Mouse (Mus musculus): Measurements from ENCODE around the gene Golgb1.

The Golgb1 gene

GRCm38 (mm10) chr16:36918505-36918904 is 43.6 kb downstream of the Golgb1 start:
- no peak for DNase-seq (ENCODE audit: low read depth, low spot score)

GRCm38 (mm10) chr16:36920410-36920809 is 45.5 kb downstream of the Golgb1 start:
- DNase-seq (ENCODE audit: low read depth, low spot score): no peak

- no peak for DNase-seq (ENCODE audit: low read depth, low spot score)
Measured at GRCm38 (mm10) chr16:36921067-36921613, 46.2 kb downstream of the Golgb1 start.

- no peak for DNase-seq (ENCODE audit: low read depth, low spot score)
Measured at GRCm38 (mm10) chr16:36921980-36922379, 47.0 kb downstream of the Golgb1 start.

DNA sequence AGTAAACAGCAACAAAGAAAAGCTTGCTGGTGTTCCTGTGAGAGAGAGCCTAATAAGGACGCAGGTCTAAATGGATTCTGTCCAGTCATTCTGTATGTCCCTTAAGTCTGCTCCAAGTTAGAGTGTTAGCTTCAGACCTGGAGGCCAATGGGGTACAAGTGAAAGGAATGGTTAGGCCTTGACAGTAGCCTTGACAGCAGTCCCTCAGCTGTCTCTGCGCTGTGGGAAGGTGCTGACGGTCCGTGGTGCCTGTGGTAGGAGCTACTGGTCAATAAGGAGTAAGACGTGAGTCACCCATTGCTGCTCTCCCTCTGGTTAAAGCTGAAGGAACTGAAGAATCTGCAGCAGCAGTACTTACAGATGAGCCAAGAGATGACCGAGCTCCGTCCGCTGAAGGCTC is 49.4 kb downstream of the Golgb1 start:
- no peak for DNase-seq (ENCODE audit: low read depth, low spot score)

GRCm38 (mm10) chr16:36925351-36925750 is 50.4 kb downstream of the Golgb1 start:
- no peak for DNase-seq (ENCODE audit: low read depth, low spot score)

GRCm38 (mm10) chr16:36925797-36926196 is 50.9 kb downstream of the Golgb1 start:
- DNase-seq (ENCODE audit: low read depth, low spot score): no peak

DNA sequence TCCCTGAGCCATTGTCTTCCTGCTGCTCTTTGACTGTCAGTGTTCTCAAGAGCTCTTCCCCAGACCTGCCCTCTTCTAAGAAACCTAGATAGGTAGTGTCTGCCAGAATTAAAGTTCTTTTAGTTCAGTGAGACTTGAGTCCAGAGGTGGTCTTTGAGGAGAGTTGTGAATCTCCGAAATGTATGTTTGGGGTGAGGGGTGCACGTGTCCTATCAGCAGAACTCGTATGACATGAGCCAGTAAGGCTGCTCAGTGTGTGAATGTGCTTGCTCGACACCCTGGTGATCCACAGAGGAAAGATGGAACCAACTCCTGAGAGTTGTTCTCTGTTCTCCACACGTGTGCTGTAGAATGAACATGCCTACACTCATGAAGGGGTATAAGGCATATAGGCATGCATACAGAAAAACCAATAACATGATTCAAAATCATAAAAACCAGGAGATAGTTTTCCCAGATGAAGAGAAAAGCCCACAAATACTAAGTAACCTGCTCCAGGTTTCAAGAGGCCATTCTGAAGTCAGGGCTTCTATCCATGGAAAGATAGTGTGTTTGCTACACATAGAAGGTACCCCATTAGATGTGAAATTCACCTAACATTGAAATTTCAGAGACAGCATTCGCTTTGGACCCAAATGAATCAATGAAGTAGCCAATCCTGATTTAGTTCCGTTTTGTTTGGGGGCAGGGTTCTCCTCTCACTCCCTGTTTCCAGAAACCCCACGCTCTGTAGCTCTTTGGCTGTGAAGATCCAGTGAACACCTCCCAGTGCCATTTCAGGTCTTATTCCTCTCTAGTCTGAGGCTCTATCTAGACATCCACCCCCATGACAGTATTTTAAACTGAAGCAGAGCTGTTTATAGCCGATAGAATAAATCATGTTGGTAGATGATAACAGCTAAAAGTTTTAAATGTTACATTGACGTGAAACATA is 51.8 kb downstream of the Golgb1 start:
- DNase-seq (ENCODE audit: low read depth, low spot score): no peak

- DNase-seq (ENCODE audit: low read depth, low spot score): no peak
Measured at GRCm38 (mm10) chr16:36927495-36928105, 52.7 kb downstream of the Golgb1 start.

DNA sequence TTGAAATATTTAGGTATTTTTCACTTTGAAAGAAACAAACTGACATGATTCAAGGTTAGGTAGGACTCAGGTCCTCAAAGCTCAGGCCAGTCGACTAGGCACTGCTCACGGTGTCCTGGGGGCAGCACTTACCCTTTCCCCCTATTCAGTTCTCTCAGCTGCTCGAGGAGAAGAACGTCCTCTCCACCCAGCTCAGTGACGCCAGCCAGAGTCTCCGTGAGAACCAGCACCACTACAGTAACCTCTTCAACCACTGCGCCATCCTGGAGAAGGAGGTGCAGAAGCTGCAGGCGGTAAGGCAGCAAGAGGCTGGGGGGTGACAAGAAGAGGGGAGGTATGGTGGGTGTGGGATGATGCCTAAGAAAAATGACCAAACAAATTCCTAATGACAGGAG is 53.2 kb downstream of the Golgb1 start:
- DNase-seq (ENCODE audit: low read depth, low spot score): no peak

DNA sequence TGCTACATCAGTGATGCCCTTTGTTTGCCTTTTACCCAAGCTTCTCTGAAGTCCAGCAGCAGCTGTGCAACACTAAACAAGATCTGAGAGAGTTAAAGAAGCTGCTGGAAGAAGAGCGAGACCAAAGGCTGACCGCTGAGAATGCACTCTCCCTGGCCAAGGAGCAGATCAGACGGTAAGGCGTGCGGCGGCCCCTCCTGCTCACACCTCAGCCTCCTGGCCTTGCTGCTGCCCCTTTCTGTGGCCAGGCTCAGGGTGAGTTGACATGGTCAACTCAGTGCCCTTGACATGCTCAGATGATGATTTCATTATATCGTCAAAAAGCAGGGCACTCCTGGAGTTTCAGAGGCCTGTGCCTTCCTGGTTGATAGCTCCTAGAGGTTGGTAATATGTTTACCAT is 54.3 kb downstream of the Golgb1 start:
- DNase-seq (ENCODE audit: low read depth, low spot score): no peak

DNA sequence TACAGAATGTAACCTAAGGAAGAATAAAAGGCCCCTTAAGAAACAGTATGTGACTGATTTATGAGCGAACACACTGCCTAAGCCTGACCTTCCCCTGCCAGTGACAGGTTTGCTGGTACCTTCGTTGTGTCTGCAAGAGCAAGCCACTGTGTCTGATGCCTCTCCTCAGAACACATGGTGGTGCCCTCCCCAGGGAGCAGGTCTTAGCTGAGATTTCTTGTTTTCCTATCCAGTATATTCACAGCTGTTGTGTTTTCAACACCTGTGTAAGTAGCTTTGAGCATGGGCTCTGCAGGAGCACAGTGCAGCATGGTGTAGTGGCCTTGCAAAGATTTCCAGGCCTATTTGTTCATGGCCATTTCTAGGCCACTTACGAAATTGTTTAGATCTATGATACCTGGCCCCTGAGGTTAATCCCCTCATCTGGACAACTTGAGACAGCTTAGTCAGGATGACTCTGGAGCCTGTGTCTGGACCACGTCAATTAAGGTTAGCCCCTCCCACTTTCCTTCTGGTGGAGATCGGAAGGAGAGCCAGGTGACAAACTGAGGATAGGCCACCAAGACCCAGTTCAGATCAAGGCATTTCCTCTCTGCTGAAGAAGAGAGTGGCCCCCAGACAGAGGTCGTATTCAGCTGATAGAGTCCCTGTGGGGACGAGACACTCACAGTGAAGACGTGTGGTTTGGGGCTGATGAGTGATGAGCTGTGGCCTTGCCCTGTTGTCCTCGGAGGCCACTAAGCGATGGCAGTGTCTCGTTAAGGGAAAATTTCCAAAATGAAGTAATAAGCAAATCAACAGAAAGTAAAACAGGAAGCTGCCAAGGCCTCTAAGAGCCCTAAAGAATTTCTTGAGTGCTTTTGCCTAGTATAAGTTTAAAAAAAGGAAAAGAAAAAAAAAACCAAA is 55.5 kb downstream of the Golgb1 start:
- DNase-seq (ENCODE audit: low read depth, low spot score): no peak

- DNase-seq (ENCODE audit: low read depth, low spot score): no peak
Measured at GRCm38 (mm10) chr16:36931381-36931780, 56.4 kb downstream of the Golgb1 start.

DNA sequence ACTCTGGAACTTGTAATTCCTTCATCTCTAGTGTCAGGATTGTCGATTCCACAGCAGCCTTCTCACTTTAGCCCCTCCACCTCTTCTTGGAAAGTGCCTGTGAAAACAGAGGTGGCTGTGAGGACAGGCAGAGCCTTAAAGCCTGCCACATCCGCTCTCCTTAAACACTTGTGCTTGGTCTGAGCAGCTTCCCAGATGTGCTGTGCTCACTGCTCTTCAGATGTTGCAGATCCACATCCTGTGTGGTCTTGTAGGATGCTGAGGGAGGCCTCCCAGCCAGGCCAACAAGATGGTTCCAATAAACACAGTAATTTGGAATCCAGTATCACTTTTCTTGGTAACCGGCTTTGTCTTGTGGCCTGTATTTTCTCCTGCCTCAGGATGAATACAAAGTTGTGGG is 57.0 kb downstream of the Golgb1 start:
- no peak for DNase-seq (ENCODE audit: low read depth, low spot score)

- no peak for DNase-seq (ENCODE audit: low read depth, low spot score)
Measured at GRCm38 (mm10) chr16:36932546-36932945, 57.6 kb downstream of the Golgb1 start.

- DNase-seq (ENCODE audit: low read depth, low spot score): no peak
Measured at GRCm38 (mm10) chr16:36934131-36934840, 59.3 kb downstream of the Golgb1 start.

GRCm38 (mm10) chr16:36934841-36935620 is 60.1 kb downstream of the Golgb1 start, which contains the start of gene Hcls1:
TSS of gene Hcls1 (plus strand) at chr16:36934983.
- no peak for DNase-seq (ENCODE audit: low read depth, low spot score)

DNA sequence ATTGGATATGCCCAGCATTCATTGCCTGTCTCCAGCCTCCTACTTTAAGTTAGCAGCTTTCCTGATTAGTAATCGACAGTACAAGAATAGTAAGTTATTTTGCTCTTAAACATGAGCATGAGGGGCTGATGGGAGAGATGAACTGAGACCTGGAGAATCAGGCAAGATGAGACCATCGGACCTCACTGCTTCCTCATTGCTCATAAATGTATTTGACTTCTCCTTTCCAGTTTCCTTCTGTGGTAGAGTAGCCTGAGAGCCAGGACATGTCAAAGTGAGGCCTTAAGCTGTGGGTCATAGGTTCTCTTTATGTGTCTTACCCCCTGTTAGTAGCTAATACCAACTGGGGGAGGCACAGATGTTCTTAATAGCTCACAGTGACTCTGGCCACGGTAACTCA is 60.9 kb downstream of the Golgb1 start:
- DNase-seq (ENCODE audit: low read depth, low spot score): no peak

GRCm38 (mm10) chr16:36941137-36941727 is 66.3 kb downstream of the Golgb1 start:
- no peak for DNase-seq (ENCODE audit: low read depth, low spot score)

DNA sequence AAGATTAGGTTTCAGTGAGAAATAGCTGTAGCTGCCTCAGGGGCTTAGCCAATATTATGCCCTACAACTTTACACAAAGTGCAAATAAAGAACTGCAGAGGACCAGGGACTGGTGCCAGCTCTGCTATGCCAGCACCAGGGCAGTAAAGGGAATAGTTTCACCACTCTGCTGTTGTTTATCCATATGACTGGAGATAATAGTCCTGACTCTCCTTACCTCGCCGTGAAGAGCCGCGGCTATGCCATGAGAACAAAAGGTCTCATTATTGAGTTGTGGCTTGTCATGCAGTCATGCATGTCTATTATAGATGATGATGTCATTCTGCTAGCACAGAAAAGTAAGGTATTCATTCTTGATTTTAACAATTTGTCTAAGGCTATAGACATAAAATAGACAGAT is 67.0 kb downstream of the Golgb1 start:
- no peak for DNase-seq (ENCODE audit: low read depth, low spot score)

All from retina, postnatal 7 days (tissue).